Mouse (Mus musculus): Measurements from ENCODE around the gene Klb.

DNA sequence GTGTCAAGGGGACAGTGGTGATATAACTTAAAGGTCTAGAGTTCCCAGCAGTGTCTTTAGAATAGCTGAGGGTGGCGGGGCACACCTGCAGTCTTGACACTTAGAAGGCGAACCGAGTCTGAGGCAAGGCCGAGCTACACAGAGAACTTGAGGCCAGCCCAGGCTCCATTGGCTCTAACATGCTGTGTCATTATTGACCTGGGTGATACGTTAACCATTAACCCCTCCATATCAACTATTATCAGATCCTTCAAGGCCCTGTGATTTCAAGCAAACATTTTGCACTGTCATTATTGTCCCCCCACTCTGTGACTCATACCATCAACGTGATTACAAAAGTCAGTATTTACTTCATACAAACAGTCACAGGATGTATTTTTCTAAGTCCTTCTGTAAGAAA lies 76.1 kb downstream of the Klb start:
- TF ChIP-seq CTCF (conservative IDR thresholded peaks at IDR 0.05; ENCODE audit: low read length): no peak
- TF ChIP-seq POU5F1 (IDR thresholded peaks at IDR 0.05; ENCODE audit: borderline replicate concordance, low read length): no peak
- TF ChIP-seq NANOG (IDR thresholded peaks at IDR 0.05; ENCODE audit: borderline replicate concordance, low read length): no peak
